Mouse (Mus musculus): Measurements from ENCODE around the gene Gm10721. TPM values are rescaled to one million over a fixed set of nuclear protein-coding genes. Genes with fewer than 3 reads are reported as not detected.
A peak's percentile ranks its signal among the peaks of the same experiment; 100 is the strongest.
"Not testable (repeated sequence)": the region's sequence is repeated elsewhere in the genome, so short reads cannot be mapped to it uniquely, and the experiment has no call there.

Gm10721 gene
- not detected in 2 replicates for polyA plus RNA-seq (2015; fragmentation: Nextera tagmentation; extraction: Ambion mirVana)

DNA sequence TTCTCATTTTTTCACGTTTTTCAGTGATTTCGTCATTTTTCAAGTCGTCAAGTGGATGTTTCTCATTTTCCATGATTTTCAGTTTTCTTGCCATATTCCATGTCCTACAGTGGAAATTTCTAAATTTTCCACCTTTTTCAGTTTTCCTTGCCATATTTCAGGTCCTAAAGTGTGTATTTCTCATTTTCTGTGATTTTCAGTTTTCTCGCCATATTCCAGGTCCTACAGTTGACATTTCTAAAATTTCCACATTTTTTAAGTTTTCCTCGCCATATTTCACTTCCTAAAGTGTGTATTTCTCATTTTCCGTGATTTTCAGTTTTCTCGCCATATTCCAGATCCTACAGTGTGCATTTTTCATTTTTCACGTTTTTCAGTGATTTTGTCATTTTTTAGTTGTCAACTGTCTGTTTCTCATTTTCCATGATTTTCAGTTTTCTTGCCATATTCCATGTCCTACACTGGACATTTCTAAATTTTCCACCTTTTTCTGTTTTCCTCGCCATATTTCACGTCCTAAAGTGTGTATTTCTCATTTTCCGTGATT is at the start of gene Gm10721:
Gene Gm10721 (plus strand): TSS at position 408 of the 547 bp plus-strand sequence.
- H3K9me3 ChIP-seq (ENCODE audit: control insufficient read depth, low read length); H3K4me1 ChIP-seq (replicated peaks; ENCODE audit: control insufficient read depth, insufficient read depth, low read length); H3K4me2 ChIP-seq (ENCODE audit: low read depth, low read length); H3K36me3 ChIP-seq (ENCODE audit: control insufficient read depth, insufficient read depth, low read length); H3K9ac ChIP-seq (ENCODE audit: low read length); H3K4me3 ChIP-seq (ENCODE audit: low read length); H3K27me3 ChIP-seq (ENCODE audit: control insufficient read depth, insufficient read depth, low read depth, low read length); H3K27ac ChIP-seq (ENCODE audit: low read length): not testable (repeated sequence)
- ATAC-seq (ENCODE audit: low read depth): peak; percentile 51
- no CpG with 5 or more reads among the region's 11 CpGs for WGBS

DNA sequence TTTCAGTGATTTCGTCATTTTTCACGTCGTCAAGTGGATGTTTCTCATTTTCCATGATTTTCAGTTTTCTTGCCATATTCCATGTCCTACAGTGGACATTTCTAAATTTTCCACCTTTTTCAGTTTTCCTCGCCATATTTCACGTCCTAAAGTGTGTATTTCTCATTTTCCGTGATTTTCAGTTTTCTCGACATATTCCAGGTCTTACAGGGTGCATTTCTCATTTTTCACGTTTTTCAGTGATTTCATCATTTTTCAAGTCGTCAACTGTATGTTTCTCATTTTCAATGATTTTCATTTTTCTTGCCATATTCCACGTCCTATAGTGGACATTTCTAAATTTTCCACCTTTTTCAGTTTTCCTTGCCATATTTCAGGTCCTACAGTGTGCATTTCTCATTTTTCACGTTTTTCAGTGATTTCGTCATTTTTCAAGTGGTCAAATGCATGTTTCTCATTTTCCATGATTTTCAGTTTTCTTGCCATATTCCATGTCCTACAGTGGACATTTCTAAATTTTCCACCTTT is 12.4 kb upstream of the Gm10721 start, which contains the start of gene Gm10722:
Gene Gm10722 (plus strand): TSS at position 478 of the 528 bp plus-strand sequence.
- not testable (repeated sequence) for H3K9me3 ChIP-seq (ENCODE audit: control insufficient read depth, low read length); H3K9ac ChIP-seq (ENCODE audit: low read length); ATAC-seq (ENCODE audit: low read depth); H3K4me2 ChIP-seq (ENCODE audit: low read depth, low read length); H3K36me3 ChIP-seq (ENCODE audit: control insufficient read depth, insufficient read depth, low read length); H3K27ac ChIP-seq (ENCODE audit: low read length); H3K4me3 ChIP-seq (ENCODE audit: low read length); H3K27me3 ChIP-seq (ENCODE audit: control insufficient read depth, insufficient read depth, low read depth, low read length); H3K4me1 ChIP-seq (replicated peaks; ENCODE audit: control insufficient read depth, insufficient read depth, low read length)
- 65% methylated on average over 12 of the region's 12 CpGs for WGBS

DNA sequence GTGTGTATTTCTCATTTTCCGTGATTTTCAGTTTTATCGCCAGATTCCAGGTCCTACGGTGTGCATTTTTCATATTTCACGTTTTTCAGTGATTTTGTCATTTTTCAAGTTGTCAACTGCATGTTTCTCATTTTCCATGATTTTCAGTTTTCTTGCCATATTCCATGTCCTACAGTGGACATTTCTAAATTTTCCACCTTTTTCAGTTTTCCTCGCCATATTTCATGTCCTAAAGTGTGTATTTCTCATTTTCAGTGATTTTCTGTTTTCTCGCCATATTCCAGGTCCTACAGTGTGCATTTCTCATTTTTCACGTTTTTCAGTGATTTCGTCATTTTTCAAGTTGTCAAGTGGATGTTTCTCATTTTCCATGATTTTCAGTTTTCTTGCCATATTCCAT is 11.9 kb upstream of the Gm10721 start:
- not testable (repeated sequence) for H3K27ac ChIP-seq (ENCODE audit: low read length); H3K4me2 ChIP-seq (ENCODE audit: low read depth, low read length); H3K36me3 ChIP-seq (ENCODE audit: control insufficient read depth, insufficient read depth, low read length); H3K27me3 ChIP-seq (ENCODE audit: control insufficient read depth, insufficient read depth, low read depth, low read length); H3K9me3 ChIP-seq (ENCODE audit: control insufficient read depth, low read length); H3K9ac ChIP-seq (ENCODE audit: low read length); H3K4me1 ChIP-seq (replicated peaks; ENCODE audit: control insufficient read depth, insufficient read depth, low read length); H3K4me3 ChIP-seq (ENCODE audit: low read length); ATAC-seq (ENCODE audit: low read depth)
- WGBS: 66% methylated on average over 8 of the region's 8 CpGs

DNA sequence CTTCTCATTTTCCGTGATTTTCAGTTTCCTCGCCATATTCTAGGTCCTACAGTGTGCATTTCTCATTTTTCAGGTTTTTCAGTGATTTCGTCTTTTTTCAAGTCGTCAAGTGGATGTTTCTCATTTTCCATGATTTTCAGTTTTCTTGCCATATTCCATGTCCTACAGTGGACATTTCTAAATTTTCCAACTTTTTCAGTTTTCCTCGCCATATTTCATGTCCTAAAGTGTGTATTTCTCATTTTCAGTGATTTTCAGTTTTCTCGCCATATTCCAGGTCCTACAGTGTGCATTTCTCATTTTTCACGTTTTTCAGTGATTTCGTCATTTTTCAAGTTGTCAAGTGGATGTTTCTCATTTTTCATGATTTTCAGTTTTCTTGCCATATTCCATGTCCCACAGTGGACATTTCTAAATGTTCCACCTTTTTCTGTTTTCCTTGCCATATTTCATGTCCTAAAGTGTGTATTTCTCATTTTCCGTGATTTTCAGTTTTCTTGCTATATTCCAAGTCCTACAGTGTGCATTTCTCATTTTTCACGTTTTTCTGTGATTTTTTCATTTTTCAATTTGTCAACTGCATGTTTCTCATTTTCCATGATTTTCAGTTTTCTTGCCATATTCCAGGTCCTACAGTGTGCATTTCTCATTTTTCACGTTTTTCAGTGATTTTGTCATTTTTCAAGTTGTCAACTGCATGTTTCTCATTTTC is 10.8 kb upstream of the Gm10721 start:
- H3K36me3 ChIP-seq (ENCODE audit: control insufficient read depth, insufficient read depth, low read length); H3K27me3 ChIP-seq (ENCODE audit: control insufficient read depth, insufficient read depth, low read depth, low read length); H3K9ac ChIP-seq (ENCODE audit: low read length); H3K4me2 ChIP-seq (ENCODE audit: low read depth, low read length); H3K4me1 ChIP-seq (replicated peaks; ENCODE audit: control insufficient read depth, insufficient read depth, low read length); H3K9me3 ChIP-seq (ENCODE audit: control insufficient read depth, low read length); H3K27ac ChIP-seq (ENCODE audit: low read length); H3K4me3 ChIP-seq (ENCODE audit: low read length): not testable (repeated sequence)
- WGBS: 53% methylated on average over 8 of the region's 11 CpGs
- peak; percentile 84 for ATAC-seq (ENCODE audit: low read depth)

DNA sequence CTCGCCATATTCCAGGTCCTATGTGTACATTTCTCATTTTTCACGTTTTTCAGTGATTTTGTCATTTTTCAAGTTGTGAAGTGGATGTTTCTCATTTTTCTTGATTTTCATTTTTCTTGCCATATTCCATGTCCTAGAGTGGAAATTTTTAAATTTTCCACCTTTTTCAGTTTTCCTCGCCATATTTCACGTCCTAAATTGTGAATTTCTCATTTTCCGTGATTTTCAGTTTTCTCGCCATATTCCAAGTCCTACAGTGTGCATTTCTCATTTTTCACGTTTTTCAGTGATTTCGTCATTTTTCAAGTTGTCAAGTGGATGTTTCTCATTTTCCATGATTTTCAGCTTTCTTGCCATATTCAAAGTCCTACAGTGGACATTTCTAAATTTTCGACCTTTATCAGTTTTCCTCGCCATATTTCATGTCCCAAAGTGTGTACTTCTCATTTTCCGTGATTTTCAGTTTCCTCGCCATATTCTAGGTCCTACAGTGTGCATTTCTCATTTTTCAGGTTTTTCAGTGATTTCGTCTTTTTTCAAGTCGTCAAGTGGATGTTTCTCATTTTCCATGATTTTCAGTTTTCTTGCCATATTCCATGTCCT is 10.0 kb upstream of the Gm10721 start, which contains the start of gene Gm11168:
Gene Gm11168 (plus strand): TSS at position 553 of the 603 bp plus-strand sequence.
- ATAC-seq (ENCODE audit: low read depth); H3K36me3 ChIP-seq (ENCODE audit: control insufficient read depth, insufficient read depth, low read length): not testable (repeated sequence)
- WGBS: 62% methylated on average over 6 of the region's 14 CpGs

DNA sequence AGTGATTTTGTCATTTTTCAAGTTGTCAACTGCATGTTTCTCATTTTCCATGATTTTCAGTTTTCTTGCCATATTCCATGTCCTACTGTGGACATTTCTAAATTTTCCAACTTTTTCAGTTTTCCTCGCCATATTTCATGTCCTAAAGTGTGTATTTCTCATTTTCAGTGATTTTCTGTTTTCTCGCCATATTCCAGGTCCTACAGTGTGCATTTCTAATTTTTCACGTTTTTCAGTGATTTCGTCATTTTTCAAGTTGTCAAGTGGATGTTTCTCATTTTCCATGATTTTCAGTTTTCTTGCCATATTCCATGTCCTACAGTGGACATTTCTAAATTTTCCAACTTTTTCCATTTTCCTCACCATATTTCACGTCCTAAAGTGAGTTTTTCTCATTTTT is 6.8 kb upstream of the Gm10721 start:
- not testable (repeated sequence) for H3K27me3 ChIP-seq (ENCODE audit: control insufficient read depth, insufficient read depth, low read depth, low read length); H3K27ac ChIP-seq (ENCODE audit: low read length); H3K9me3 ChIP-seq (ENCODE audit: control insufficient read depth, low read length); H3K36me3 ChIP-seq (ENCODE audit: control insufficient read depth, insufficient read depth, low read length); H3K9ac ChIP-seq (ENCODE audit: low read length); ATAC-seq (ENCODE audit: low read depth); H3K4me2 ChIP-seq (ENCODE audit: low read depth, low read length); H3K4me1 ChIP-seq (replicated peaks; ENCODE audit: control insufficient read depth, insufficient read depth, low read length); H3K4me3 ChIP-seq (ENCODE audit: low read length)
- WGBS: 79% methylated on average over 1 of the region's 5 CpGs

More for the DNA sequence above, 10.0 kb upstream of the Gm10721 start, which contains the start of gene Gm11168:
- H3K9me3 ChIP-seq (ENCODE audit: control insufficient read depth, low read length); H3K4me3 ChIP-seq (ENCODE audit: low read length); H3K4me1 ChIP-seq (replicated peaks; ENCODE audit: control insufficient read depth, insufficient read depth, low read length); H3K27me3 ChIP-seq (ENCODE audit: control insufficient read depth, insufficient read depth, low read depth, low read length); H3K4me2 ChIP-seq (ENCODE audit: low read depth, low read length); H3K27ac ChIP-seq (ENCODE audit: low read length); H3K9ac ChIP-seq (ENCODE audit: low read length): not testable (repeated sequence)

DNA sequence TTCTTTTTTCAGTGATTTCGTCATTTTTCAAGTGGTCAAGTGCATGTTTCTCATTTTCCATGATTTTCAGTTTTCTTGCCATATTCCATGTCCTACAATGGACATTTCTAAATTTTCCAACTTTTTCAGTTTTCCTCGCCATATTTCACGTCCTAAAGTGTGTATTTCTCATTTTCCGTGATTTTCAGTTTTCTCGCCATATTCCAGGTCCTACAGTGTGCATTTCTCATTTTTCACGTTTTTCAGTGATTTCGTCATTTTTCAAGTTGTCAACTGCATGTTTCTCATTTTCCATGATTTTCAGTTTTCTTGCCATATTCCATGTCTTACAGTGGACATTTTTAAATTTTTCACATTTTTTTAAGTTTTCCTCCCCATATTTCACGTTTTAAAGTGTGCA is 6.3 kb upstream of the Gm10721 start:
- H3K36me3 ChIP-seq (ENCODE audit: control insufficient read depth, insufficient read depth, low read length); H3K4me1 ChIP-seq (replicated peaks; ENCODE audit: control insufficient read depth, insufficient read depth, low read length); H3K4me3 ChIP-seq (ENCODE audit: low read length); H3K27ac ChIP-seq (ENCODE audit: low read length); H3K4me2 ChIP-seq (ENCODE audit: low read depth, low read length); H3K9me3 ChIP-seq (ENCODE audit: control insufficient read depth, low read length); H3K9ac ChIP-seq (ENCODE audit: low read length); H3K27me3 ChIP-seq (ENCODE audit: control insufficient read depth, insufficient read depth, low read depth, low read length): not testable (repeated sequence)
- 67% methylated on average over 7 of the region's 8 CpGs for WGBS
- ATAC-seq (ENCODE audit: low read depth): peak; percentile 56

DNA sequence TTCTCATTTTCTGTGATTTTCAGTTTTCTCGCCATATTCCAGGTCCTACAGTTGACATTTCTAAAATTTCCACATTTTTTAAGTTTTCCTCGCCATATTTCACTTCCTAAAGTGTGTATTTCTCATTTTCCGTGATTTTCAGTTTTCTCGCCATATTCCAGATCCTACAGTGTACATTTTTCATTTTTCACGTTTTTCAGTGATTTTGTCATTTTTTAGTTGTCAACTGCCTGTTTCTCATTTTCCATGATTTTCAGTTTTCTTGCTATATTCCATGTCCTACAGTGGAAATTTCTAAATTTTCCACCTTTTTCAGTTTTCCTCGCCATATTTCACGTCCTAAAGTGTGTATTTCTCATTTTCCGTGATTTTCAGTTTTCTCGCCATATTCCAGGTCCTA is 5.7 kb upstream of the Gm10721 start:
- not testable (repeated sequence) for H3K9me3 ChIP-seq (ENCODE audit: control insufficient read depth, low read length); H3K4me1 ChIP-seq (replicated peaks; ENCODE audit: control insufficient read depth, insufficient read depth, low read length); H3K27ac ChIP-seq (ENCODE audit: low read length); ATAC-seq (ENCODE audit: low read depth); H3K27me3 ChIP-seq (ENCODE audit: control insufficient read depth, insufficient read depth, low read depth, low read length); H3K4me2 ChIP-seq (ENCODE audit: low read depth, low read length); H3K36me3 ChIP-seq (ENCODE audit: control insufficient read depth, insufficient read depth, low read length); H3K4me3 ChIP-seq (ENCODE audit: low read length); H3K9ac ChIP-seq (ENCODE audit: low read length)
- WGBS: 66% methylated on average over 6 of the region's 9 CpGs

DNA sequence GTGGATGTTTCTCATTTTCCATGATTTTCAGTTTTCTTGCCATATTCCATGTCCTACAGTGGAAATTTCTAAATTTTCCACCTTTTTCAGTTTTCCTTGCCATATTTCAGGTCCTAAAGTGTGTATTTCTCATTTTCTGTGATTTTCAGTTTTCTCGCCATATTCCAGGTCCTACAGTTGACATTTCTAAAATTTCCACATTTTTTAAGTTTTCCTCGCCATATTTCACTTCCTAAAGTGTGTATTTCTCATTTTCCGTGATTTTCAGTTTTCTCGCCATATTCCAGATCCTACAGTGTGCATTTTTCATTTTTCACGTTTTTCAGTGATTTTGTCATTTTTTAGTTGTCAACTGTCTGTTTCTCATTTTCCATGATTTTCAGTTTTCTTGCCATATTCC is 3.6 kb upstream of the Gm10721 start:
- not testable (repeated sequence) for H3K27me3 ChIP-seq (ENCODE audit: control insufficient read depth, insufficient read depth, low read depth, low read length); H3K4me2 ChIP-seq (ENCODE audit: low read depth, low read length); H3K9me3 ChIP-seq (ENCODE audit: control insufficient read depth, low read length); H3K4me3 ChIP-seq (ENCODE audit: low read length); H3K36me3 ChIP-seq (ENCODE audit: control insufficient read depth, insufficient read depth, low read length); H3K9ac ChIP-seq (ENCODE audit: low read length); H3K4me1 ChIP-seq (replicated peaks; ENCODE audit: control insufficient read depth, insufficient read depth, low read length); H3K27ac ChIP-seq (ENCODE audit: low read length)
- ATAC-seq (ENCODE audit: low read depth): peak; percentile 51
- no CpG with 5 or more reads among the region's 5 CpGs for WGBS
